Mouse (Mus musculus) testis, adult 2 months (tissue): ENCODE data around the gene Olfr213. TPM values are rescaled to one million over a fixed set of nuclear protein-coding genes. Genes with fewer than 3 reads are reported as not detected.

Experiments
- H3K27ac ChIP-seq: fragments of 200-500 bp; 2 replicates; pipeline ENCODE4 v1.5.1; 2012; ENCODE audit warnings: low read depth, low read length; ENCODE audit not compliant: control insufficient read depth, insufficient read depth
- H3K27me3 ChIP-seq: fragments of 200-500 bp; 2 replicates; pipeline ENCODE4 v1.6.1; 2012; ENCODE audit warnings: mild to moderate bottlenecking, low read length, moderate library complexity; ENCODE audit not compliant: control insufficient read depth, insufficient read depth
- H3K36me3 ChIP-seq: fragments of 200-500 bp; 2 replicates; pipeline ENCODE4 v1.6.1; 2012; ENCODE audit warnings: mild to moderate bottlenecking, low read length; ENCODE audit not compliant: control insufficient read depth, insufficient read depth
- H3K4me1 ChIP-seq: fragments of 200-500 bp; 2 replicates; pipeline ENCODE4 v1.6.1; 2012; ENCODE audit warnings: low read length; ENCODE audit not compliant: control insufficient read depth, insufficient read depth
- H3K4me3 ChIP-seq: fragments of 200-500 bp; 2 replicates; pipeline ENCODE4 v1.5.1; 2012; ENCODE audit warnings: low read depth, mild to moderate bottlenecking, low read length, moderate library complexity, mixed read lengths; ENCODE audit not compliant: control insufficient read depth
- CTCF ChIP-seq: fragments of 200-500 bp; IDR thresholded peaks from 2 replicates; pipeline ENCODE4 v1.5.1; 2012; ENCODE audit warnings: low read depth, mild to moderate bottlenecking, inconsistent platforms, low read length, moderate library complexity; ENCODE audit not compliant: control insufficient read depth, insufficient read depth, insufficient replicate concordance
- POLR2A ChIP-seq: fragments of 200-500 bp; IDR thresholded peaks from 2 replicates; pipeline ENCODE4 v1.6.1; 2012; ENCODE audit warnings: low read depth, mild to moderate bottlenecking, inconsistent platforms, low read length, moderate library complexity; ENCODE audit not compliant: control insufficient read depth
- polyA plus RNA-seq: library from polyadenylated mRNA; depleted of rRNA; stranded (reverse); fragments of >200 nt; gene quantifications from 2 replicates; pipeline ENCODE4 v1.2.3, GENCODE M21; 2012; rRNA removed

The Olfr213 gene
- polyA plus RNA-seq, 1 experiment: not detected

GRCm38 (mm10) chr6:116553935-116554334, 15.7 kb downstream of the Olfr213 start, which contains the start of gene Olfr214:
Gene Olfr214 (plus strand): TSS chr6:116554235.
- no peak within 1 kb of the TSS for H3K4me3 ChIP-seq
- no peaks in the 10 kb centered on the region for H3K4me1 ChIP-seq
- TF ChIP-seq POLR2A (no peak), CTCF (no peak)
- H3K27ac ChIP-seq: no peak within 1 kb of the TSS
- no peaks in the 10 kb centered on the region for H3K27me3 ChIP-seq
- no peaks in the 10 kb centered on the region for H3K36me3 ChIP-seq

GRCm38 (mm10) chr6:116554952-116555351, 16.7 kb downstream of the Olfr213 start:
- Histone ChIP-seq H3K36me3 (no peaks in the 10 kb centered on the region), H3K4me3 (no peak overlapping the region), H3K27me3 (no peaks in the 10 kb centered on the region), H3K4me1 (no peaks in the 10 kb centered on the region), H3K27ac (no peak overlapping the region)
- TF ChIP-seq POLR2A (no peak), CTCF (no peak)

- no peaks in the 10 kb centered on the region for H3K27me3 ChIP-seq
- no peak overlapping the region for H3K4me3 ChIP-seq
- no peak for TF ChIP-seq POLR2A
- no peak for TF ChIP-seq CTCF
- H3K36me3 ChIP-seq: no peaks in the 10 kb centered on the region
- H3K4me1 ChIP-seq: no peaks in the 10 kb centered on the region
- H3K27ac ChIP-seq: no peak overlapping the region
Measured at GRCm38 (mm10) chr6:116569834-116570233, 31.6 kb downstream of the Olfr213 start.

GRCm38 (mm10) chr6:116584095-116584494, 45.8 kb downstream of the Olfr213 start, which contains the start of gene Olfr215:
Gene Olfr215 (minus strand): TSS chr6:116584195.
- TF ChIP-seq CTCF: no peak
- no peak for TF ChIP-seq POLR2A
- Histone ChIP-seq H3K27me3 (no peaks in the 10 kb centered on the region), H3K4me1 (no peaks in the 10 kb centered on the region; the same call in 1 of the 2 replicates), H3K27ac (no peak within 1 kb of the TSS), H3K36me3 (no peaks in the 10 kb centered on the region), H3K4me3 (peak within 1 kb of the TSS; percentile 2; the same call in 1 of the 2 replicates)

Other genes starting within 250 kb of the Olfr213 start
- 19.2 and 20.0 TPM in 2 replicates for gene March8, start 200.4 kb upstream of the Olfr213 start, polyA plus RNA-seq
- 2.2 and 3.5 TPM in 2 replicates for gene Alox5, start 77.3 kb upstream of the Olfr213 start, polyA plus RNA-seq
- gene Olfr211, start 49.4 kb upstream of the Olfr213 start, polyA plus RNA-seq: not detected in 2 replicates
- gene Olfr212, start 31.9 kb upstream of the Olfr213 start, polyA plus RNA-seq: 2.5 and 2.9 TPM in 2 replicates
- 0.14 TPM in 1 of 2 replicates, not detected in the other for gene Gm5580, start 12.7 kb downstream of the Olfr213 start, polyA plus RNA-seq
- not detected in 2 replicates for gene Olfr214, start 15.8 kb downstream of the Olfr213 start, polyA plus RNA-seq
- gene Olfr215, start 45.7 kb downstream of the Olfr213 start, polyA plus RNA-seq: 0.59 and 0.89 TPM in 2 replicates
- gene Zfp422, start 90.5 kb downstream of the Olfr213 start, polyA plus RNA-seq: 5.1 and 6.0 TPM in 2 replicates
- 0.20 and 0.28 TPM in 2 replicates for gene Depp1, start 112.2 kb downstream of the Olfr213 start, polyA plus RNA-seq
- 1.2 TPM in 2 replicates for gene Rassf4, start 135.5 kb downstream of the Olfr213 start, polyA plus RNA-seq
- gene Tmem72, start 178.5 kb downstream of the Olfr213 start, polyA plus RNA-seq: 0.02 and 0.04 TPM in 2 replicates